Mouse (Mus musculus) heart, embryonic 10.5 days (tissue): ENCODE results near the gene Chac1. TPM values are rescaled to one million over a fixed set of nuclear protein-coding genes. Genes with fewer than 3 reads are reported as not detected.

Experiments used
- DNase-seq: peaks from one replicate; pipeline ENCODE4 v3.0.0-alpha.2; 2017; ENCODE audit warnings: low spot score
- H3K27ac ChIP-seq: fragments of 300-500 bp; sonication (generic); 2 replicates; pipeline ENCODE4 v1.5.1; 2016; ENCODE audit warnings: mild to moderate bottlenecking
- H3K27me3 ChIP-seq: fragments of 300-500 bp; sonication (generic); 2 replicates; pipeline ENCODE4 v1.6.1; 2016; ENCODE audit warnings: mild to moderate bottlenecking; ENCODE audit not compliant: poor library complexity, insufficient read depth, severe bottlenecking
- H3K36me3 ChIP-seq: fragments of 300-500 bp; sonication (generic); 2 replicates; pipeline ENCODE4 v1.6.1; 2016; ENCODE audit warnings: mild to moderate bottlenecking, moderate library complexity
- H3K4me1 ChIP-seq: fragments of 300-500 bp; sonication (generic); 2 replicates; pipeline ENCODE4 v1.6.1; 2016; ENCODE audit warnings: mild to moderate bottlenecking
- H3K4me3 ChIP-seq: fragments of 300-500 bp; sonication (generic); 2 replicates; pipeline ENCODE4 v1.5.1; 2016; ENCODE audit warnings: mild to moderate bottlenecking, moderate library complexity
- H3K9me3 ChIP-seq: fragments of 300-500 bp; sonication (generic); 2 replicates; pipeline ENCODE4 v1.6.1; 2016; ENCODE audit warnings: mild to moderate bottlenecking, moderate library complexity
- WGBS: fragments of 180-500 bp; shearing (Covaris S2); methylation state at CpG from one replicate; pipeline ENCODE4 v1.1.7; 2016; 5-methylcytosine and 5-hydroxymethylcytosine counted together
- polyA plus RNA-seq: library from polyadenylated mRNA; unstranded; fragments of >200 nt; fragmentation: Nextera tagmentation; extraction: Ambion mirVana; gene quantifications from 2 replicates; pipeline ENCODE4 v1.2.1, GENCODE M21; 2016

Chac1 gene
- polyA plus RNA-seq, 1 experiment from 2014 or later: 0.69 TPM

GRCm38 (mm10) chr2:119359721-119360291 is 8.8 kb downstream of the Chac1 start:
- H3K27me3 ChIP-seq: no peaks in the 10 kb centered on the region
- H3K27ac ChIP-seq: no peak overlapping the region
- DNase-seq: no peak
- H3K36me3 ChIP-seq: peaks cover 3% of the 10 kb centered on the region; the same call in 1 of the 2 replicates
- no peak overlapping the region for H3K4me3 ChIP-seq
- WGBS: 57% methylated on average over 2 of the region's 2 CpGs
- peaks cover 9% of the 10 kb centered on the region for H3K9me3 ChIP-seq
- H3K4me1 ChIP-seq: no peaks in the 10 kb centered on the region

GRCm38 (mm10) chr2:119364969-119365368 is 13.9 kb downstream of the Chac1 start:
- Histone ChIP-seq H3K27ac (no peak overlapping the region), H3K4me3 (no peak overlapping the region), H3K9me3 (peaks cover 9% of the 10 kb centered on the region), H3K27me3 (no peaks in the 10 kb centered on the region), H3K36me3 (peaks cover 25% of the 10 kb centered on the region), H3K4me1 (no peaks in the 10 kb centered on the region)
- DNase-seq: no peak
- 78% methylated on average over 3 of the region's 3 CpGs for WGBS

DNA sequence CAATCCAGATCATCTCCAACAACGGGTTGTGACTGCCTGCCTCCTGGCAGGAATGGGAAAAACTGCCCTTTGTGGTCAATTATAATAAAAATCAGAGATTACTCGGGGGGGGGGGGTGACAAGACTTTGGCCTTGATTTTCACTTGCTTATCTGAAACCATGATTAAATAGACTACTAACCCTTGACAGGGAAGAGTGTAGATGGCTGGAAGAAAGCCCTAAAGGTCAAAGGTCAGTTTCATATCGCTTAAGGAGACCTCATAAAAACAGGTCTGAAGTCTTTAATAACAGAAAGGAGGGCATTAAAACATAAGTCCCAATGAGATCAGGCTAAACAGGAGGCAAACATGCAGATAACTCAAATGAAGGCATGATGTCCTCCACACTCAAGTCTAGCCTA is 16.3 kb downstream of the Chac1 start:
- Histone ChIP-seq H3K4me1 (no peaks in the 10 kb centered on the region), H3K36me3 (peaks cover 44% of the 10 kb centered on the region), H3K9me3 (no peaks in the 10 kb centered on the region), H3K27me3 (no peaks in the 10 kb centered on the region), H3K4me3 (no peak overlapping the region), H3K27ac (no peak overlapping the region)
- WGBS: 70% methylated on average over 3 of the region's 3 CpGs
- DNase-seq: no peak

GRCm38 (mm10) chr2:119370116-119370515 is 19.1 kb downstream of the Chac1 start:
- Histone ChIP-seq H3K27ac (no peak overlapping the region), H3K4me3 (no peak overlapping the region), H3K36me3 (peaks cover 71% of the 10 kb centered on the region), H3K4me1 (no peaks in the 10 kb centered on the region), H3K27me3 (no peaks in the 10 kb centered on the region), H3K9me3 (no peaks in the 10 kb centered on the region)
- 91% methylated on average over 10 of the region's 10 CpGs for WGBS
- no peak for DNase-seq

DNA sequence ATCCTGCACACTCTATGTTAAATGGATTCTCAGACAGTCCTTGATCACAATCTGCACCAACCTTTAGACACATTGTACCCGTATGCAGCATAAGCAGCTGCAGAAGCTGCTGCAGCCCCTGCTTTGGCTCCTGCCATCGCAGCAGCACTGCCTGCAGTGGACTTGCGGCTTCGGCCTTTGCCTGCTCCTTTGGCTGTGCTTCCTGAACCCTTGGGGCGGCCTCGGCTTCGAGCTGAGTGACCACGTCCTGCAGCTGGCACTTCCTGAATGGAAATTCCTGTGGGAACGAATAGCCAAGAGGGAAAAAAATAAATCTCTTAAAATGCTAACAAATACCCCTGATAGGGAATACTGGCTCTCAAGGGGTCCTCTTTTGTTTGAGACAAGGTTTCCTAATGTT is 26.3 kb downstream of the Chac1 start:
- Histone ChIP-seq H3K36me3 (peaks cover 98% of the 10 kb centered on the region), H3K9me3 (no peaks in the 10 kb centered on the region), H3K4me1 (0 out of 2 replicates have a peak, but pooled peaks cover 3% of the 10 kb centered on the region), H3K27ac (no peak overlapping the region), H3K27me3 (no peaks in the 10 kb centered on the region), H3K4me3 (no peak overlapping the region)
- 71% methylated on average over 9 of the region's 9 CpGs for WGBS
- no peak for DNase-seq

DNA sequence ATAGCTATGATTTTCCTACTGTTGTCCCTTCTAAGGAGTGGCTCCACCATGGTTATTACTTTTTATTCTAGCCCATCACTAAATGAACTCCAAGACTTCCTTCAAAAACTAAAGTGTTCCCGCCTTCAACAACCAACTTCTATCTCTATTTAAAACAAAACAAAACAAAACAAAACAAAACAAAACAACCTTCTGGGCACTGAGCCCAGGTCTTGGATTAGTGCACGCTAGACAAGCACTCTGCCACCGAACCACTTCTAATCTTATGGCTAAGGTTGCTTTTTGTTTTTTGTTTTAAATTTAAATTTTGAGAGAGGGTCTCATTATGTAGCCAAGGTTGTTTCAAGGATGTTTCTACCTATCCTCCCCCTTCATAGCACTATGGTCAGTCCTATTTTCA is 26.8 kb downstream of the Chac1 start:
- Histone ChIP-seq H3K27ac (no peak overlapping the region), H3K36me3 (peaks cover 98% of the 10 kb centered on the region), H3K4me3 (no peak overlapping the region), H3K4me1 (0 out of 2 replicates have a peak, but pooled peaks cover 3% of the 10 kb centered on the region), H3K27me3 (no peaks in the 10 kb centered on the region), H3K9me3 (no peaks in the 10 kb centered on the region)
- no peak for DNase-seq
- 69% methylated on average over 3 of the region's 3 CpGs for WGBS

DNA sequence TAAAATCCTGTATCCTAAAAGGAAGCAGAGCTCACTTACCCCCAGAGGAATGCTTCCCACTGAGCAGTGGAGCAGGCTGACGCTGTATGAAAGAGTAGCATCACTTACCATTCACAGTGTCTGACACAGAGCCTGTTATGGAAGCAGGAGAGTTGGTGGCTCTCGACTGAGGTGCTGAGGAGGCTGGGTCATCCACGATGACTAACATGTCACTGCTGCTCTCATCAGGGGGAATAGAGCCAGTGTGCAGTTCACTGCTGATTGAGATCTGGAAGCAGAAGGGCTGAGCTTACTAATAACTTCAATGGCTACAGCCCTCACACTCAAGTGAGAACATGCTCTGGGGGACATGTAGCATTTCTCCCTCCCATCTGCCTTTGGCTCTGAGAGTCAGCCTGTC is 28.4 kb downstream of the Chac1 start:
- no peaks in the 10 kb centered on the region for H3K9me3 ChIP-seq
- H3K27ac ChIP-seq: no peak overlapping the region
- H3K4me3 ChIP-seq: no peak overlapping the region
- DNase-seq: no peak
- 0 out of 2 replicates have a peak, but pooled peaks cover 3% of the 10 kb centered on the region for H3K4me1 ChIP-seq
- peaks cover 90% of the 10 kb centered on the region for H3K36me3 ChIP-seq
- WGBS: 90% methylated on average over 3 of the region's 3 CpGs
- no peaks in the 10 kb centered on the region for H3K27me3 ChIP-seq

DNA sequence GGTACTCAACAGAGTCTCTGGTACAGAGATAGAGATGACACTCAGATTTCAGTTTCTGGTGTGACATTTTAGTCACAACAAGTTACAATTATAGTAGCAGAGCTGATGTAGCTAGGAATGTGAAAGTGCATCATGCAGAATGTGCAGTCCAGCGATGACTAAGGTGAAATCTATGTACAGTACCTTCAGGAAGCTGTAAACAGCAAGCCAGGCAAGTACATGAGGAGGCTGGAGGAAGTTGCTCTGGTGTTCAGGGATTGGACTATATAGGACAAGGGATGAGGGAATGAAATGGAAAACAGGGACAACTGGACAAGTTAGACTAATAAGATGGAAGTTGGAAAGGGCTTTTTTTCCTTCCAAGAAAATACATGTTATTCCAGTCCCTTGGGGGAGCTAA is 37.2 kb downstream of the Chac1 start:
- DNase-seq: no peak
- H3K4me1 ChIP-seq: no peaks in the 10 kb centered on the region
- H3K4me3 ChIP-seq: no peak overlapping the region
- H3K36me3 ChIP-seq: peaks cover 51% of the 10 kb centered on the region
- H3K27me3 ChIP-seq: no peaks in the 10 kb centered on the region
- no peaks in the 10 kb centered on the region for H3K9me3 ChIP-seq
- H3K27ac ChIP-seq: no peak overlapping the region
- 82% methylated on average over 1 of the region's 1 CpGs for WGBS

DNA sequence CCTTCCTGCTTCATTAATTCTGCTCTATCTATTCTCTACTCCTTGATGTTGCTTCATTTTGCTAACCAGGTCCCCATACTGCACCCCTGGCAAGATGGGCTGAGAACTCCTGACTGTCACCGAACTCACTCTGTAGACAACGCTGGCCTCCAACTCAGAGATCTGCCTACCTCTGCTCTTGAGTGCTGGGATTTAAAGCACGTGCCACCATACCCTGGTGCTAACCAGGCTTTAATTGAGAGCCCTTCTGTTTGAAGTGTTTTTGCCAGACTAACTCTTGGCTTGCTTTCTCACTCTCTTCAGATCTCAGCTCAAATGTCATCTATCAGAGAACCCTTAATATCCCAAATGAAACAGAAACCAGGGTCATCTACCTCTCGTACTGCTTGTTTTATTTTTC is 39.0 kb downstream of the Chac1 start:
- no peaks in the 10 kb centered on the region for H3K4me1 ChIP-seq
- H3K4me3 ChIP-seq: no peak overlapping the region
- no peak overlapping the region for H3K27ac ChIP-seq
- no peaks in the 10 kb centered on the region for H3K27me3 ChIP-seq
- DNase-seq: no peak
- WGBS: 97% methylated on average over 4 of the region's 4 CpGs
- H3K36me3 ChIP-seq: peaks cover 51% of the 10 kb centered on the region
- no peaks in the 10 kb centered on the region for H3K9me3 ChIP-seq

DNA sequence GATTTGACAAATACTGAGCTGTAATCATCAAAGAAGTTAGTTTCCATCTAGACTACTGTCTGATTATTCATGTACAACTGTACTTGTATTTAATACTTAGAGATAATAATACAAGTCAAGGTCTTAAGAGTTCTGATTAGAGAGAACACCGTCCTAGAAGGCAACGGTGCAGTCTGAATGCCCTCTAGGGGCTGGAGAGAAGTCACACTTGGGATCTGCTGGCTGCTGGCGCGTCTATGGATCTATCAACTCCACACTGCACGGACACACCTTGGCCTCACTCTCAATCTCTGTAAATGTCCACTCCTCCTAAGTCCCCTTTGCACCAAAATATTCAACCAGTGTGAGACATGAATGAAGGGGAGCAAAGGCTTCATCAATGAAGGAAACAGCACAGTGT is 47.2 kb downstream of the Chac1 start:
- Histone ChIP-seq H3K36me3 (peaks cover 53% of the 10 kb centered on the region), H3K4me3 (no peak overlapping the region), H3K27me3 (no peaks in the 10 kb centered on the region), H3K9me3 (no peaks in the 10 kb centered on the region), H3K27ac (no peak overlapping the region), H3K4me1 (no peaks in the 10 kb centered on the region)
- no peak for DNase-seq
- 84% methylated on average over 5 of the region's 5 CpGs for WGBS

- no peak overlapping the region for H3K27ac ChIP-seq
- no peaks in the 10 kb centered on the region for H3K27me3 ChIP-seq
- H3K9me3 ChIP-seq: no peaks in the 10 kb centered on the region
- no peak overlapping the region for H3K4me3 ChIP-seq
- H3K4me1 ChIP-seq: no peaks in the 10 kb centered on the region
- no peak for DNase-seq
- 88% methylated on average over 1 of the region's 1 CpGs for WGBS
- H3K36me3 ChIP-seq: peaks cover 53% of the 10 kb centered on the region
Observed at GRCm38 (mm10) chr2:119398665-119399064, 47.6 kb downstream of the Chac1 start.

- H3K27ac ChIP-seq: no peak overlapping the region
- H3K9me3 ChIP-seq: no peaks in the 10 kb centered on the region
- H3K36me3 ChIP-seq: peaks cover 52% of the 10 kb centered on the region
- no peak overlapping the region for H3K4me3 ChIP-seq
- no peaks in the 10 kb centered on the region for H3K27me3 ChIP-seq
- H3K4me1 ChIP-seq: no peaks in the 10 kb centered on the region
- DNase-seq: no peak
Observed at GRCm38 (mm10) chr2:119399313-119399712, 48.3 kb downstream of the Chac1 start.
